Mouse (Mus musculus) c-Kit-negative CD71-positive TER-119-positive erythroid progenitor cells, embryonic 14.5 days (primary cell): ENCODE data around the gene Mup3.
"Not testable (repeated sequence)": the region's sequence is repeated elsewhere in the genome, so short reads cannot be mapped to it uniquely, and the experiment has no call there.

Experiments
- DNase-seq: peaks from one replicate; pipeline ENCODE4 v3.0.0-alpha.2; 2013; ENCODE audit warnings: low read depth, low spot score

Gene Mup3

GRCm38 (mm10) chr4:62087241-62087640 is at the start of gene Mup3:
TSS of gene Mup3 (minus strand) at chr4:62087342.
- DNase-seq, result no peak

- no peak for DNase-seq
Measured at GRCm38 (mm10) chr4:62133706-62134105, 46.6 kb upstream of the Mup3 start.

- DNase-seq, result not testable (repeated sequence)
Measured at GRCm38 (mm10) chr4:62103366-62103765, 16.2 kb upstream of the Mup3 start.

GRCm38 (mm10) chr4:62087953-62088352 is 811 bp upstream of the Mup3 start:
- no peak for DNase-seq

GRCm38 (mm10) chr4:62082755-62083154 is 4.4 kb downstream of the Mup3 start:
- no peak for DNase-seq

GRCm38 (mm10) chr4:62075126-62075525 is 12.0 kb downstream of the Mup3 start:
- no peak for DNase-seq

GRCm38 (mm10) chr4:62054780-62055179 is 32.4 kb downstream of the Mup3 start:
- DNase-seq, result not testable (repeated sequence)

GRCm38 (mm10) chr4:62054058-62054457 is 33.1 kb downstream of the Mup3 start, which contains the start of gene Mup20:
TSS of gene Mup20 (minus strand) at chr4:62054158.
- DNase-seq, result not testable (repeated sequence)
